Mouse (Mus musculus) frontal cortex, postnatal 25 days (tissue): Measurements from ENCODE around the gene Fev.

Experiments used
- DNase-seq, 2 experiments: peaks; one replicate each; pipeline ENCODE4 v3.0.0; 2022; ENCODE audit warnings: low spot score in 2 of 2

Fev gene

DNA sequence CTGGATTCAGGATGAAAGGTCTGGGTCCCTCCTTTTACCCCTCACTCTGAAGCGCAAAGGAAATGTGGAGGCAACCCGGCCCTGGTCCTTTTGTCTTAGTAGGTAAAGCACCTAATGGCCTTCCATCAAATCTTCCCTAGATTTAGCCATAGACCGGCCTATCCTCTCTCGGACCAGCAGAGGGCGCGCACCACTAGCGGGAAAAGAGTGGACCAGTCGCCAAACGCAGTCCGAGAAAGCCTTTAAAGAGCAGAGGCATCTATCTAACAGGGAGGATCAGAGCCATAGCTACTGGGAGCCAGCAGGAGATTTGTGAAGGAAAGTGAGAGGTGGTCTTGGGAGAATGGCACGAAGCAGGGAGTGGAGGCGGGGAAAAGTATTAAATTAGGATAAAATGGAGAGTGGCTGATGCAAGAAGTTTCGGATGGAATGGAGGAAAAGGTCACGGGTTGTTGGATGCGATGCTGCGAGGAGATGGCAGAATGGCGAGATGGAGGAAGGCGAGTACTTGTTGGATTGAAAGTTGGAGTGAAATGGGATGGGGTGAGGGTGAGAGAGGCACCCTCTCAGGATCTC, 4.3 kb downstream of the Fev start:
- peak in 1 of 2 experiments; percentile 52 for DNase-seq

DNA sequence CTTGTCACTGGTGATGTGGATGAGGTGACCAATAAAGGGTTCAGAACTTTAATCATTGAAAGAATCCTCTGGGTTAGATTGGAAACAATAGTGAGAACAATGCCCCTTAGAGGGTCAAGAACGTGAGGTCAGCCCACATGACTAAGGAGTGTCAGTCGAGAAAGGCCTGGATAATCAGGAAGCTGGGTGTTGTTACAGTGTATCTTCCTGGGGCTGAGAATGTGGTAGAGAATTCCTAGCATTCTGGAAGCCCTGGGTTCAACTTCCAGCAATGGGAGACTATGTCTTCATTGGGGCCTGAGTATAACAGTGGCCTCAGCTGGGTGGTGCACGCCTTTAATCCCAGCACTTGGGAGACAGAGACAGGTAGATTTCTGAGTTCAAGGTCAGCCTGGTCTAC, 8.0 kb downstream of the Fev start:
- DNase-seq, result no peak

DNA sequence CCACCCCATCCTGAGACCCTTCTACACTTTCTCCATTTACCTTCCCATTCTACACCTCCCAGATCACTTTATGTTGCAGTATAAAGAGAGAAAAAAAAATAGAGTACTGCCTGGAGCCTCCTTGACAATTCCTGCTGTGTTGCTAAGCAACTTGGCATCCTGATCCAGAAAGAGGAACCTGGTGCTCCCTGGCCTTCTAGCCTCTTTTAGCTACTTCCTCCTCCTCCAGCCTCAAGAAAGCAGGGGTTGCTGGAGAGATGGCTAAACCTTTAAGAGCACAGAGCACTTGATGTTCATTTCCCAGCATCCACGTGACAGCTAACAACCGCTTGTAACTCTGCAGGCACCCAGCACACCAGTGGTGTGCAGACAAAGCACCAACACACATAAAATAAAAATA, 13.0 kb downstream of the Fev start:
- DNase-seq, result no peak

DNA sequence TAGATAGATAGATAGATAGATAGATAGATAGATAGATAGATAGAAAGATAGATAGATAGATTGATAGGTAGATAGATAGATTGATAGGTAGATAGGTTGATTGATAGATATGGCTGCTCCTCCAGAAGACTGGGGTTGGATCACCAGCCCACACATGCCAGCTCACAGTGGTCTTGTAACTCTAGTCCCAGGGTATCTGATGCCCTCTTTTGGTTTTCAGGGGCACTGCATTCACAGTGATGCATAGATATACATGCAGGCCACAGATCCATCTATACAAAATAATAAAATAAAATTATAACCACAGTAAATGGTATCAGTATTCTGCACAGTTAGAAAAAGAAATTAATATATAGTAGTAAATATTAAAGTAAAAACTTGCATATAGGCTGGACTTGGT, 23.4 kb downstream of the Fev start:
- no peak for DNase-seq

DNA sequence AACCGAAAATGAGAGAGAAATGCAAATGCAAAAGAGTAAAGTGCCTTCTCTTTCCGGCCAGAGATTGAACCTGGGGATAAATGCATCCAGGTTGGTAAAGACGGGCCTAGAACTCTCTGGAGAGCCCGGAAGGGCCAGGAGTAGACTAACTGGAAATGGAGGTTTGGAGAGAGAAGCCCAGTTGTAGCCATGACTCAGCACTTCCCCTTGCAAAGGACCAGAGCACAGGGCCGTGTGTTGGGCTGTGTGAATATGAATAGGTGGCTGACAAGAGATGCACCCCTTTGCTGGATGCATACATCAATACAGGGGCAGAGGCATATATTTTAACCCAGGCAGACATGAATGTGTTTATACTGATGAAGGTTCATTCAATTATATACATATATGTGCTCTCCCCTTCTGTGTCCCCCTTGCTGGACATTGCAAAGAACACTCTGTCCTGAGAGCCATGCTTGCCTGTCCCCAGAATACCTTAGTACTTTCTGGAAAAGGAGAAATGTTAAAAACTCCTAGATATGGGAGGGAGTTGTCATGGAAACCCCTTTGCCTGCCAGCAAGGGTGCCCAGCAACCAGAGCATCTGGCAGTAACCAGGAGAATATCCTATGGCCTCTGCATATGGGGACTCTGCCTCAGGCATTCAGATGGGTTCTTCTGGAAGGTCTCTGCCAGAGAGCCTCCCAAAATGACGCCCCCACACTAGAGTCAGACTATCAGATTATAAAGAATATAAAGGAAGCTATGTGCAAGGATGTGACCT, 25.8 kb downstream of the Fev start:
- no peak for DNase-seq

DNA sequence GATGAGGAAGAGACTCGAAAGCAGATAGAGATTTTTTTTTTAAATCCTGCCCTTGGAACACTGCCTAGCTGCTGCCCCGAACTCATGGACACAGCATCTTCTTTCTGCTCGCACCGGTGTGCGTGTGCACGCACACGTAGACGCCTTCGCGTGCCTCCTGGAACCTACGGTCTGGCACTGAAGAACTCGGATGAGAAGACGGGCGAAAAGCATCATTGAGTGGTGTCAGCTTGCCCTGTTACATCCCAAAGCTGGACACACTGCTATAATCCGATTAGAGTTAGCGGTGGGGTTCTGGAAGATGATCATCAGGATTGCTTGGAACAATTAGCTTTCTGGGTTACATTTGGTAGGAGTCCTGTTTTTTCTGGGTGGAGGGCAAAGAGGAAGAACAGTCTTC, 26.4 kb downstream of the Fev start:
- no peak for DNase-seq

DNA sequence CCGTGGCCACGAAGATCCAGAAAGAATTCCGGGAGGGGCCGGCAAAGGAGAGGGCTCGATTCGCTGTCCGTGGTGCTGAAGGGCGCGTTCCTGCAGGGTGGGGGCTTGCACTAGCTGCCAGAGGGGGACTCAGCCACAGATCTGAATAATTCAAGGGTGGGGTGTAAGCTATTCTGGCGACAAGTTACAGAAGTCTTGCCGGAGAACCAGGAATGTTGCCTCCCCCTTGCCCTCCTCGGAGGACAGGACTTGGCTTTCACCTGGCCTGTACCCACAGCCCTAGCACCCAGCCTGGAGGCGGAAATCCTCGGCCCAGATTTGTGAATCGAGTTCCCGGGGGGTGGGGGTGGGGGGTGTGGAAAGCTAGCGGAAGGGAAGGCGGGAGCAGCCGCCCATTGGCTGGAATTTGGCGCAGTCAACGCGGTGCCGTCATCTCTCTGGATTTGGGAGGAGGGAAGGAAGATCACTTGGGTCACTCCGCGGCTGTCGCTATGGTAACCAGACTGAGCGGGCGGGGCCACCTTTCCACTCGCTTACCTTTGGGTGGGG, 27.0 kb downstream of the Fev start:
- DNase-seq, result peak; percentile 63 to 81

DNA sequence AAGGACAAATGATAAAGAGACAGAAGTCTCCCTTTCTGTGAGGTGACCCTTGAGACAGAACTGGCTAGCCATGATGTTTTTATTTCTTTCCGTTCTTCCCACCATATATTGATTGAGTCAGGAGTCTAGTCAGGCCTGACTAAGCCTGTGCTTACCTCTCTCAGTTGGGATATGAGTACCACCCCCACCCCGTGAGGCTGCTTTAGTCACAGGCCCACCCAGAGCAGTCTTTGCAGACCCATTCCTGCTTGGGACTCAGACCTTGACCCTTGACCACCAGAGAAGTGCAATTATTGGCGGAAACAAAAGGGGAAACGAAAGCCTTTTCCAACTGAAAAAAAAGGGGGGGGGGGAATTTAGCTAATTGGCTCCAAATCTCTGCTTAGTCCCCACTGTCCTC, 27.5 kb downstream of the Fev start:
- no peak for DNase-seq

DNA sequence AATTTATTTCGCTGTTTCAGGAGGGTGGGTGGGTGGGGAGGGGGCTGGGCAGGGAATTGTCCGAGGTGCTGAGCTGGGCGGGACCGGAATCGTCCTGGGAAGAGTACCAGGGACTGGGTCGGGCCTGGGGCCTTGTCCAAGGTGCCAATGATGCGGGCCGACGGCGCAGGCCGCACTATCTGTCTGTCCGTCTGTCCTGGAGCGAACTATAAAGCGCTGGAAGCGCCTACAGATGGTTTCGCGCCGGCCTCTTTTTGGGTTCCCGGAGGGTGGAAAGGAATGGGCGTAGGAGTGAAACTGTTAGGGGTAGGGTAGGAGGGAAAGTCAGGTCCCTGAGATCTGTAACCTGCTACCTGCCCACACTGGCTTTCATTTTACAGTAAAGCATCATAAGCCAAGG, 28.0 kb downstream of the Fev start:
- DNase-seq, result no peak

DNA sequence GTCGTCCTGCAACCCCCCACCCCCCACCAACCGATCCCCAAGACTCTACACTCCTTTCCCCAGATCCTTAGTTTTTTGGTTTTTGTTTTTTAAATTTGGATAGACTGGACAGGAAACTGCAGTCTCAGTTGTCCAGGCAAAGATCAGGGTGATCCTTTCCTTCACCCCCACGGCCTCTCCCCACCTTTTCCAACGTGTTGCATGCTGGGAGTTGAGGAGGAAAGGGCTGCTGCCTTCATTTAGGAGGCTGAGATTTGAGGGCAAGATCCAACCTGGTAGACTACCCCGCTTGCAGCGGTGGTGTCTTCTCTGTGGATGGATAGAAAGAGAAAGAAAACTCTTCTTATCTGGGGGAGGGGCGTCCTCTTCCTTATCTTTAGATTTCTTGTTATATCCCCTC, 28.4 kb downstream of the Fev start:
- DNase-seq, result no peak

DNA sequence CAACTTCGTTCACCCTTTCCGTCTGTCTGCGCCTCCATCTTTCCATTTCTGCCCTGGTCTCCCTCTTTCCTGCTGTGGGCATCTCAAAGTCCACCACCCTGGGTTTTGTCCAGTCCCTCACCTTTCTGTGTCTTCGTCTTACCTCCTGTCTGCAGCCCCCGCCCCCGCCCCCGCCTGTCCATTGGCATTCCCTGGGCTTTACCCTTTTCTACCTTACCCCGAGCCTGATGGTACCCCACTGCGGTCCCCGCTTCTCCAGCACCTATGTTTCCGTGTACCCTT, 28.8 kb downstream of the Fev start:
- DNase-seq, result no peak

DNA sequence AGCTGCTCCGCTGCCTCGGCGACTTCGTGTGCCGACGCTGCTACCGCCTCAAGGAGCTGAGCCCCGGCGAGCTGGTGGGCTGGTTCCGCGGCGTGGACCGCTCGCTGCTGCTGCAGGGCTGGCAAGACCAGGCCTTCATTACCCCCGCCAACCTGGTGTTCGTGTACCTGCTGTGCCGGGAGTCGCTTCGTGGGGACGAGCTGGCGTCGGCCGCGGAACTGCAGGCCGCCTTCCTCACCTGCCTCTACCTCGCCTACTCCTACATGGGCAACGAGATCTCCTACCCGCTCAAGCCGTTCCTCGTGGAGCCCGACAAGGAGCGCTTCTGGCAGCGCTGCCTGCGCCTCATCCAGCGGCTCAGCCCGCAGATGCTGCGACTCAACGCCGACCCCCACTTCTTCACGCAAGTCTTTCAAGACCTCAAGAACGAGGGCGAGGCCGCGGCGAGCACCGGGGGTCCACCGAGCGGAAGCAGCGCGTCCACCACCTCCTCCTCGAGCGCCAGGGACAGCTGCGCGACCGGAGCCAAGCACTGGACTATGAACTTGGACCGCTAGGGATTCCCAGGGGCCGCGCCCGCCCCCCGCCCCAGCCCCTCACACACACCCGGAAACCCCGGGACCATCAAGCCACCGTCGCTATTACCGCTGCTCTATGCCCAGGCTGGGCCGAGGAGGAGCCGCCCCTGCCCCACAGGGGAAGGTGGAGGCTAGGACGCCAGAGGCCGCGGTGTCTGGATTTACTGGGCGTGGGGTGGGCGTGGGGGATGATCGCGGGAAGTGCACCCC, 29.4 kb downstream of the Fev start:
- DNase-seq, result no peak

DNA sequence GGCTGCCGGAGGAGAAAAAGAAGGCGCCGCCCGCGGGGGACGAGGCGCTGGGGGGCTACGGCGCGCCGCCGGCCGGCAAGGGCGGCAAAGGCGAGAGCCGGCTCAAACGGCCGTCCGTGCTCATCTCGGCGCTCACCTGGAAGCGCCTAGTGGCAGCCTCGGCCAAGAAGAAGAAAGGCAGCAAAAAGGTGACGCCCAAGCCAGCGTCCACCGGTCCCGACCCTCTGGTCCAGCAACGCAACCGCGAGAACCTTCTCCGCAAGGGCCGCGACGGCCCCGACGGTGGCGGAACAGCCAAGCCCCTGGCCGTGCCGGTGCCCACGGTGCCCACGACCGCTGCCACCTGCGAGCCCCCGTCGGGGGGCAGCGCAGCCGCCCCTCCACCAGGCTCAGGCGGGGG, 30.1 kb downstream of the Fev start:
- no peak for DNase-seq

DNA sequence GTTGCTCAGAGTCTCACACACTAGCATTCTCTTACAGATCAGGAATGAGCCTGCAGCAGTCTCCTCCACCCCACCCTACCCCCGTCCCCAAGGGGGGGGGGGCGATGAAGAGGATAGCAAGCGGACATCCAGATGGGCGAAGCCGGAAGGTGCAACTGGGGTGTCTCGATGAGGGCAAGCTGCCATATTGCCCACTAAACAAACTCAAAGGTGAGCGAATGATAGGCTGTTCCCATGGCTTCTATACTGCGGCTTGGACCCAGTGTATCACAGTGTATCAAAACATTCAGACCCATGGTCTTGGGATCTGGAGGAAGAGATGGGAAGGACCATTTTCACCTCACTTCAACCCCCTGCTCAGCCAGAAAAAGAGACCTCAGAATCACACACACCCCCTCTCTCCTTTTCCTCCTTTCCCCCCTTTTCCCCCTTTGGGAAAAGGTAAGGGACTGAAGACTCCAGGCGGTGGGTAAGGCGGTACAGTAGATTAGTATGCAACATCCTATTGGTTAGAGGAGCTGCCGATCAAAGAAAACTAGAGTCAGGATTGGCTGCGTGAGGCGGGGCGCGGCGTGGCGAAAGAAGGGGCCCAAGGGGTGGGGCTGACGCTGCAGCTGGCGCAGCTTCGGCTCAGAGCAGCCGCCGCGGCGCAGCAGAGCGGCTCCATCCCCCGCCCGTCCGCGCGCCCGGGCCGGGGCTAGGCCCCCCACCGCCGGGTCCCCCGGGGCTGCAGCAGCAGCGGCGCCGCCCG, 30.7 kb downstream of the Fev start, which contains the start of gene Cdk5r2:
Cdk5r2 (plus strand) TSS at position 629 of the 751 bp plus-strand sequence.
- DNase-seq, result peak; percentile 76 to 89

DNA sequence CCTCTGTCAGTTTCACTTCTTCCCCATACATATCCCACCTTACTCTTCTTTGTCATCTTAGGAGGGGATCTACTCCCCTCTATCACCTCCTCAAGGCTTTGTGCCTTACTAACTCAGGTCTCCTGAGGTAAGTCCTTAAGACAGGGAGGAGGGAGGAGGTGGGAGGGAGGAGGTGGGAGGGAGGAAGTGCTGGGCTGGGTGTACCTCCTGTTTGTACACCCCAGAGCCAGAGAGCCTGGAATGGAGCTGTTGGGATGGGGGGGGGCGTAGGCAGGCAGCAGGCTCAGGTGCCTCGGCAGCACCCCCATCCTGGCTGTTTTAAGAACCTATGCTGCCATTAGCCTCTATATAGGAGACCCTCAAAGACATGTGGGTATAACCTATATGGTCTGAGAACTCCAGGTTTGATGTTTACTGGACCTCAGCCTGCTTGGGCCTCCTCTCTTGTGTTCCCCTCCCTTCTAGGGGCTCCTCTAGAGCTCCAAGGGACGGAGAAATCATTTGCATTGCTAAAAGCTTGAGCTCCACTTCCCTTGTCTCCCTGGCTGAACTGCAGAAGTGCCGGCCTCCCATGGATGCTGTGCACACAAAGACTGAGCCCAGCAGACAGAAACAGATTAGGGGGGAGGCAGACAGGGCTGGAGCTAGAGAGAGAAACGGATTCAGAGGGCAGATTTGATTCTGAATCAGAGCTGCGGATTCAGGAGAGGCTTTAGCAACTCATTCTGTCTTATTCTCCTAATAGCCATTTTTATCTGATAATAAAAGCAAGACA, 34.0 kb downstream of the Fev start:
- DNase-seq, result peak in 1 of 2 experiments; percentile 29

DNA sequence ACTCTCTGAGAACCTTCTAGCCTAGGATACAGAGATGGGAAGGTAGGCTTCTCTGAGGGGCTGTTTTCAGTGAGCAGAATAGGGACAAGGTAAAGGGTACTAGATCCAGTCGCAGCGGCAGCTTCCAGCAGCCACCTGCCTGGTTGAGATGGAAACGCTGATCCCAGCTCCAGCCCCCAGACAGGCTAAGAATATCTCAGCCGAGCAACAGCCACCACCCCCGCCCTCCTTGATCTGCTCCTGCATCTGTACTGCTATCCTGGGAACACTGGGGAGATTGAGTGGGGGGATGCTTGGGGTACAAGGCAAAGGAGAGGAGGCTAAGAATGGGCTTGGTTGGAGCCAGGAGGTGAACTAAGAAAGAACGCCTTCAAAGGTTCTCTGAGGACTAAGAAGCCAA, 35.0 kb downstream of the Fev start:
- DNase-seq, result peak in 1 of 2 experiments; percentile 61

DNA sequence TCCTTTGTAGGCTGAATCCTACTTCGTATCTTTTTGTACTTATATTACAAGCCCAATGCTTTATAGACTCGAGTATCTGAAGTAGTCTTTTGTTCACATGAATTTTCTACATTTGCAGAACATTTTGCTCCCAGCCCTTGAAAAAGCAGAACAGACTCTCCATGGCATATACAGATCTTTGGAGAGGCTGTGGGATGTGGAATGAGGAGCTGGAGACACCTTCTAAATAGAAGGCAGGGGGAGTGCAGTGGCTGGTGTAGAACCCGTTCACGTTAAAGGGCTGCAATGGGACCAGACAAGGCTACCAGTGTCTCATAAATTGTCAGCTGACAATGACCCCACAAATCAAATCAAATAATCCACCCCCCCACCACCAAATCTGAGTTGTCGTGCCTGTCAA, 36.3 kb downstream of the Fev start:
- no peak for DNase-seq

DNA sequence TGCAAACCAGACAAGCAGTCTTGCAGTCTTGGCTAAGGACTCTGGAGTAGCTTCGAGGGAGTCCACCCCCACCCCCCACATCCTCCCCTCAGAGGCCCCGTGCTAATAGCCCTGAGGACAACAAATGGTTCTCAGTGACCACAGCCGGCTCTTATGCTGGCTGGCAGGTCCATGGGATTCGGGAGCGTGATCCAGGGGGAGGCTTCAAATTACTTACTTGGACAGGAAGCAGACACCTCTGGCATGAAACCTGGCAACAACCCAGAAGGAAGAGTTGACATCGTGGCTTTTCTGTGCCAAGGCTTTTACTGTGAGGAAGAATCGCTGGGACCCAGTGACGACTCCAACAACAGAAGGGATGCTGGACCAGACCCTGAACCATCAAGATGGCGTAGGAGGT, 38.9 kb downstream of the Fev start:
- no peak for DNase-seq

DNA sequence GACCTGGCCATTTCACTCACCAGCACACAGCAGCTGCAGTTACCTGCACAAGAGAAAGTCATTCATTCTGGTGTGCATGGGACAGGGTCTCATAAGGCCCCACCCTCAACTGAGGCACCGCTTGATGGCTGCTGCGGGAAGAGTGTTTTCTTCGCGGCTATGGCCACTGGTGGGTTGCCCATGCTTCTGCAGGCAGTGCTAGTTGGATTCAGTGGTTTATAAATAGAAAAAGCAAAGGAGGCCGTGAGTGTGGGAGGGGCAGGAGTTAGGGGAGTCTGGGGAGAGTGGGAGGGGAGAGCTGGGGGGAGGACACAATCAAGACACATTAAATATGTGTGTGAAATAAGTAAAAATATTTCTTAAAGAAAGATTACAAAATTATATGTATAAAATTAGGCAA, 42.1 kb downstream of the Fev start:
- no peak for DNase-seq

DNA sequence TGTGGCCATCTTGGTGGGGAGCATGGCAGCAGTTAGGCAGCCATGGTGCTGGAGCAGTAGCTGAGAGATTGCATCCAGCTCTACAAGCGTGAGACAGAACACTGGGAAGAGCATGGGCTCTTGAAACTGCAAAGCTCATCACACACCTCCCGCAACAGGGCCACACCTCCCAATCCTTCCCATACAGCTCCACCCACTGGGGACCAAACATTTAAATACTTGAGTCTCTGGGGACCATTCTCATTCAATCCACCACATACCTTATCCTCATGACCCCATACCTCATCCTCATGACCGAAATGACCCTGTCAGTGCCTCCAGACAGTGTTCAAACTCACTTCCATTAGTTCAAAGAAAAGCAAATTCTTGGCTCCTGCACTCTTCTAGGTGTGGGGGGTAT, 52.0 kb downstream of the Fev start:
- DNase-seq, result no peak
